Mouse (Mus musculus): ENCODE measurements around the gene Soga1. TPM values are rescaled to one million over a fixed set of nuclear protein-coding genes. Genes with fewer than 3 reads are reported as not detected.

Soga1 gene
- polyA plus RNA-seq, 1 experiment from 2014 or later, result 5.4 TPM

- H3K9ac ChIP-seq (replicated peaks; ENCODE audit: low read length), result peak overlapping the region; percentile 99
- 0 out of 2 replicates have a peak overlapping the region, but pooled peaks have one; percentile 98 for H3K27ac ChIP-seq (replicated peaks; ENCODE audit: low read depth, low read length)
- no peaks in the 10 kb centered on the region for H3K36me3 ChIP-seq (replicated peaks; ENCODE audit: control insufficient read depth, insufficient read depth, low read depth, low read length)
- peaks cover 16% of the 10 kb centered on the region for H3K4me1 ChIP-seq (ENCODE audit: control insufficient read depth, insufficient read depth, low read length)
- WGBS, result 0% methylated on average over 15 of the region's 15 CpGs
- H3K4me2 ChIP-seq (ENCODE audit: low read depth, low read length), result peak overlapping the region; percentile 85
- peak; percentile 57 for DNase-seq (ENCODE audit: low spot score)
- no peaks in the 10 kb centered on the region for H3K9me3 ChIP-seq (replicated peaks; ENCODE audit: control insufficient read depth, low read length)
- H3K4me3 ChIP-seq (ENCODE audit: low read depth, low read length), result peak overlapping the region; percentile 91
- no peak for ATAC-seq (replicated peaks; ENCODE audit: insufficient number of reproducible peaks, low FRiP score, low TSS enrichment, low read depth)
- no peaks in the 10 kb centered on the region for H3K27me3 ChIP-seq (ENCODE audit: control insufficient read depth, insufficient read depth, low read length)
Observed at GRCm38 (mm10) chr2:157077641-157078058, 1.4 kb downstream of the Soga1 start.

- Histone ChIP-seq H3K36me3 (replicated peaks; ENCODE audit: control insufficient read depth, insufficient read depth, low read depth, low read length) (peaks cover 3% of the 10 kb centered on the region), H3K4me3 (ENCODE audit: low read depth, low read length) (peak overlapping the region; percentile 91), H3K4me2 (ENCODE audit: low read depth, low read length) (peak overlapping the region; percentile 85), H3K27me3 (ENCODE audit: control insufficient read depth, insufficient read depth, low read length) (no peaks in the 10 kb centered on the region), H3K4me1 (ENCODE audit: control insufficient read depth, insufficient read depth, low read length) (peaks cover 16% of the 10 kb centered on the region), H3K9ac (replicated peaks; ENCODE audit: low read length) (peak overlapping the region; percentile 99), H3K9me3 (replicated peaks; ENCODE audit: control insufficient read depth, low read length) (no peaks in the 10 kb centered on the region), H3K27ac (replicated peaks; ENCODE audit: low read depth, low read length) (no peak overlapping the region)
- 38% methylated on average over 5 of the region's 5 CpGs for WGBS
- no peak for DNase-seq (ENCODE audit: low spot score)
- ATAC-seq (replicated peaks; ENCODE audit: insufficient number of reproducible peaks, low FRiP score, low TSS enrichment, low read depth), result no peak
Observed at GRCm38 (mm10) chr2:157077160-157077559, 1.9 kb downstream of the Soga1 start.

- no peak for DNase-seq (ENCODE audit: low spot score)
- peaks cover 3% of the 10 kb centered on the region for H3K36me3 ChIP-seq (replicated peaks; ENCODE audit: control insufficient read depth, insufficient read depth, low read depth, low read length)
- WGBS, result 85% methylated on average over 7 of the region's 7 CpGs
- ATAC-seq (replicated peaks; ENCODE audit: insufficient number of reproducible peaks, low FRiP score, low TSS enrichment, low read depth), result no peak
- H3K4me3 ChIP-seq (ENCODE audit: low read depth, low read length), result peak overlapping the region; percentile 7; the same call in 1 of the 2 replicates
- no peaks in the 10 kb centered on the region for H3K9me3 ChIP-seq (replicated peaks; ENCODE audit: control insufficient read depth, low read length)
- no peak overlapping the region for H3K27ac ChIP-seq (replicated peaks; ENCODE audit: low read depth, low read length)
- H3K27me3 ChIP-seq (ENCODE audit: control insufficient read depth, insufficient read depth, low read length), result no peaks in the 10 kb centered on the region
- peak overlapping the region; percentile 85 for H3K4me2 ChIP-seq (ENCODE audit: low read depth, low read length)
- no peak overlapping the region; the same call in 1 of the 2 replicates for H3K9ac ChIP-seq (replicated peaks; ENCODE audit: low read length)
- peaks cover 18% of the 10 kb centered on the region for H3K4me1 ChIP-seq (ENCODE audit: control insufficient read depth, insufficient read depth, low read length)
Observed at GRCm38 (mm10) chr2:157076585-157076984, 2.5 kb downstream of the Soga1 start.

- H3K4me3 ChIP-seq (ENCODE audit: low read depth, low read length), result 0 out of 2 replicates have a peak overlapping the region, but pooled peaks have one; percentile 16
- DNase-seq (ENCODE audit: low spot score) (no peak), ATAC-seq (replicated peaks; ENCODE audit: insufficient number of reproducible peaks, low FRiP score, low TSS enrichment, low read depth) (no peak)
- H3K27me3 ChIP-seq (ENCODE audit: control insufficient read depth, insufficient read depth, low read length), result no peaks in the 10 kb centered on the region
- peaks cover 3% of the 10 kb centered on the region for H3K36me3 ChIP-seq (replicated peaks; ENCODE audit: control insufficient read depth, insufficient read depth, low read depth, low read length)
- peak overlapping the region; percentile 39; the same call in 1 of the 2 replicates for H3K9ac ChIP-seq (replicated peaks; ENCODE audit: low read length)
- H3K27ac ChIP-seq (replicated peaks; ENCODE audit: low read depth, low read length), result no peak overlapping the region
- no peaks in the 10 kb centered on the region for H3K9me3 ChIP-seq (replicated peaks; ENCODE audit: control insufficient read depth, low read length)
- no peak overlapping the region; the same call in 1 of the 2 replicates for H3K4me2 ChIP-seq (ENCODE audit: low read depth, low read length)
- H3K4me1 ChIP-seq (ENCODE audit: control insufficient read depth, insufficient read depth, low read length), result peaks cover 20% of the 10 kb centered on the region
- WGBS, result 63% methylated on average over 3 of the region's 3 CpGs
Observed at GRCm38 (mm10) chr2:157075685-157076084, 3.4 kb downstream of the Soga1 start.

DNA sequence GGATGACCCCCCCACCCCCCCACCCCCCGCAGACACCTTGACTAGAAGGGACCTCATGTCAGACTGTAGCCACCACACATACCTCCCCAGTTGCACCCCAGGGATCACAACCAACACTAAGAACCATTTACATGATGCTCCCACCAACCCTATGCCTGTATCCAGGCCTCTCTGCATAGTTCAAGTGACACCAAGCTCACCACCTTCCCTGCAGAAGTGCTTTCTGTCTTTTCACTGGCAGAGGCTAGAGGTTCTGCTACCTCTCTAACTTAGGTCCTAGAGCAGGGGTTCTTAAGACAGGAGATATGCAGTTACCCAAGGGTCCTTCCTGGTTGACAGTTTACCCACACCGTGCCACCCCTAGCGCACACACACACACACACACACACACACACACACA is 3.8 kb downstream of the Soga1 start:
- DNase-seq (ENCODE audit: low spot score) (no peak), ATAC-seq (replicated peaks; ENCODE audit: insufficient number of reproducible peaks, low FRiP score, low TSS enrichment, low read depth) (no peak)
- no peak overlapping the region for H3K27ac ChIP-seq (replicated peaks; ENCODE audit: low read depth, low read length)
- no peak overlapping the region for H3K9ac ChIP-seq (replicated peaks; ENCODE audit: low read length)
- no peak overlapping the region for H3K4me3 ChIP-seq (ENCODE audit: low read depth, low read length)
- no peaks in the 10 kb centered on the region for H3K27me3 ChIP-seq (ENCODE audit: control insufficient read depth, insufficient read depth, low read length)
- H3K9me3 ChIP-seq (replicated peaks; ENCODE audit: control insufficient read depth, low read length), result no peaks in the 10 kb centered on the region
- H3K4me2 ChIP-seq (ENCODE audit: low read depth, low read length), result 0 out of 2 replicates have a peak overlapping the region, but pooled peaks have one; percentile 13
- peaks cover 3% of the 10 kb centered on the region for H3K36me3 ChIP-seq (replicated peaks; ENCODE audit: control insufficient read depth, insufficient read depth, low read depth, low read length)
- WGBS, result 88% methylated on average over 3 of the region's 3 CpGs
- peaks cover 20% of the 10 kb centered on the region for H3K4me1 ChIP-seq (ENCODE audit: control insufficient read depth, insufficient read depth, low read length)

GRCm38 (mm10) chr2:157074772-157075171 is 4.3 kb downstream of the Soga1 start:
- H3K4me2 ChIP-seq (ENCODE audit: low read depth, low read length), result 0 out of 2 replicates have a peak overlapping the region, but pooled peaks have one; percentile 13
- peaks cover 3% of the 10 kb centered on the region for H3K36me3 ChIP-seq (replicated peaks; ENCODE audit: control insufficient read depth, insufficient read depth, low read depth, low read length)
- H3K4me1 ChIP-seq (ENCODE audit: control insufficient read depth, insufficient read depth, low read length), result peaks cover 22% of the 10 kb centered on the region
- no peaks in the 10 kb centered on the region for H3K27me3 ChIP-seq (ENCODE audit: control insufficient read depth, insufficient read depth, low read length)
- WGBS, result 82% methylated on average over 5 of the region's 5 CpGs
- no peaks in the 10 kb centered on the region for H3K9me3 ChIP-seq (replicated peaks; ENCODE audit: control insufficient read depth, low read length)
- ATAC-seq (replicated peaks; ENCODE audit: insufficient number of reproducible peaks, low FRiP score, low TSS enrichment, low read depth) (no peak), DNase-seq (ENCODE audit: low spot score) (no peak)
- H3K27ac ChIP-seq (replicated peaks; ENCODE audit: low read depth, low read length), result no peak overlapping the region
- H3K9ac ChIP-seq (replicated peaks; ENCODE audit: low read length), result peak overlapping the region; percentile 5; the same call in 1 of the 2 replicates
- no peak overlapping the region for H3K4me3 ChIP-seq (ENCODE audit: low read depth, low read length)

- Histone ChIP-seq H3K4me2 (ENCODE audit: low read depth, low read length) (no peak overlapping the region), H3K9ac (replicated peaks; ENCODE audit: low read length) (peak overlapping the region; percentile 5; the same call in 1 of the 2 replicates), H3K27me3 (ENCODE audit: control insufficient read depth, insufficient read depth, low read length) (no peaks in the 10 kb centered on the region), H3K9me3 (replicated peaks; ENCODE audit: control insufficient read depth, low read length) (no peaks in the 10 kb centered on the region), H3K4me1 (ENCODE audit: control insufficient read depth, insufficient read depth, low read length) (peaks cover 23% of the 10 kb centered on the region), H3K27ac (replicated peaks; ENCODE audit: low read depth, low read length) (no peak overlapping the region), H3K4me3 (ENCODE audit: low read depth, low read length) (no peak overlapping the region), H3K36me3 (replicated peaks; ENCODE audit: control insufficient read depth, insufficient read depth, low read depth, low read length) (peaks cover 3% of the 10 kb centered on the region)
- no peak for DNase-seq (ENCODE audit: low spot score)
- no peak for ATAC-seq (replicated peaks; ENCODE audit: insufficient number of reproducible peaks, low FRiP score, low TSS enrichment, low read depth)
- WGBS, result 86% methylated on average over 9 of the region's 9 CpGs
Observed at GRCm38 (mm10) chr2:157074186-157074724, 4.8 kb downstream of the Soga1 start.

DNA sequence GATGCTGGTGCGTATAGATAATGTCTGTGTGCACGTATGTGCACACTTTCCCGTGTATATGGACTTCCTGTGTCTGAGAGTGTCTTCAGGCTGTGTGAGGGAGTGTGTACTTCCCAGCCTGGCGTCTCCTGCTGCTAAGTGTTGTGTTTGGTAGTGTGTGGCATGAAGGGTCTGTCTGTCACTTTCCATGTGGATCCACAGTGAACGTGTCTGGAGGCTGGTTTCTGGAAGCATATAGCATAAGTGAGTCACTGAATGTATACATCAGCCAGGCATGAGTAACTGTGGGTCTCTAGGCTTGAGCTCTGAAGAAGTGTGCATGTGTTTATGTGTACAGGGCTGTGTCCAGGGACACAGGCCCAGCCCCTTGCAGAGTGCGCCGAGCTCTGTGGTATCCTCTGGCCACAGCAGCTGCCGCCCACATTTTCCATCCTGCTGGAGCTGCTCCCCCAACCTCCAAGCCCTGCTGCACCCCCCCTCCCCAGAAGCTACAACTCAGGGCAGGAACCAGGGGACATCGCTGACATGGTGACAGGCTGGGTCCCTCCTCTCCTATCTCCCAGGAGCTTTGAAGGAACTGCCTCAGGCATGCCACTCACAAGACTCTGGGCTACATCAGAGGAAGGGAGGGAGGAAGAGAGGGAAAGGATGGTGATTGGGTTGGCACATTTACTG is 5.5 kb downstream of the Soga1 start:
- ATAC-seq (replicated peaks; ENCODE audit: insufficient number of reproducible peaks, low FRiP score, low TSS enrichment, low read depth), result no peak
- no peak overlapping the region for H3K27ac ChIP-seq (replicated peaks; ENCODE audit: low read depth, low read length)
- H3K9me3 ChIP-seq (replicated peaks; ENCODE audit: control insufficient read depth, low read length), result no peaks in the 10 kb centered on the region
- no peak overlapping the region for H3K4me2 ChIP-seq (ENCODE audit: low read depth, low read length)
- no peak overlapping the region for H3K9ac ChIP-seq (replicated peaks; ENCODE audit: low read length)
- peaks cover 23% of the 10 kb centered on the region for H3K4me1 ChIP-seq (ENCODE audit: control insufficient read depth, insufficient read depth, low read length)
- peaks cover 3% of the 10 kb centered on the region for H3K36me3 ChIP-seq (replicated peaks; ENCODE audit: control insufficient read depth, insufficient read depth, low read depth, low read length)
- H3K27me3 ChIP-seq (ENCODE audit: control insufficient read depth, insufficient read depth, low read length), result no peaks in the 10 kb centered on the region
- WGBS, result 77% methylated on average over 9 of the region's 9 CpGs
- DNase-seq (ENCODE audit: low spot score), result no peak
- H3K4me3 ChIP-seq (ENCODE audit: low read depth, low read length), result no peak overlapping the region

All from embryonic facial prominence, embryonic 11.5 days (tissue).